Mouse (Mus musculus): Measurements from ENCODE around the gene Jmjd6. TPM values are rescaled to one million over a fixed set of nuclear protein-coding genes. Genes with fewer than 3 reads are reported as not detected.

Jmjd6 gene
- 10 to 100 TPM; 30.6 to 50.7 TPM for total RNA-seq (2021)
- 17.3 and 18.8 TPM in 2 replicates for polyA plus RNA-seq (2012; rRNA removed)
- long read RNA-seq, transcript Jmjd6-201 (6 exons, 1,668 nt) = major isoform, 19 of 29 reads
- long read RNA-seq, partial matches to known transcripts = 3 of 29 reads
- long read RNA-seq, other reads (novel, unspliced or antisense) = 6 of 29 reads

GRCm38 (mm10) chr11:116843261-116844233, at the start of gene Jmjd6, which contains the start of gene Mettl23:
Gene Jmjd6 (minus strand): TSS chr11:116843449.
Gene Mettl23 (plus strand): TSS chr11:116843278.
- DNase-seq = peak; percentile 99

- no peak for DNase-seq
These were observed 43.9 kb upstream of the Jmjd6 start for GRCm38 (mm10) chr11:116887136-116887535.

GRCm38 (mm10) chr11:116885275-116886151, 42.3 kb upstream of the Jmjd6 start:
- DNase-seq = peak; percentile 77

GRCm38 (mm10) chr11:116884061-116884460, 40.8 kb upstream of the Jmjd6 start:
- no peak for DNase-seq

GRCm38 (mm10) chr11:116882446-116882845, 39.2 kb upstream of the Jmjd6 start:
- no peak for DNase-seq

GRCm38 (mm10) chr11:116881440-116881839, 38.2 kb upstream of the Jmjd6 start:
- DNase-seq = no peak

- no peak for DNase-seq
These were observed 37.6 kb upstream of the Jmjd6 start for GRCm38 (mm10) chr11:116880839-116881238.

GRCm38 (mm10) chr11:116878454-116878853, 35.2 kb upstream of the Jmjd6 start:
- no peak for DNase-seq

- no peak for DNase-seq
These were observed 30.7 kb upstream of the Jmjd6 start for GRCm38 (mm10) chr11:116873987-116874386.

GRCm38 (mm10) chr11:116871538-116871937, 28.3 kb upstream of the Jmjd6 start:
- no peak for DNase-seq

GRCm38 (mm10) chr11:116869641-116870040, 26.4 kb upstream of the Jmjd6 start:
- no peak for DNase-seq

- DNase-seq = no peak
These were observed 26.0 kb upstream of the Jmjd6 start for GRCm38 (mm10) chr11:116869223-116869622.

GRCm38 (mm10) chr11:116868129-116868528, 24.9 kb upstream of the Jmjd6 start:
- peak; percentile 45 for DNase-seq

- DNase-seq = no peak
These were observed 22.8 kb upstream of the Jmjd6 start for GRCm38 (mm10) chr11:116865945-116866585.

GRCm38 (mm10) chr11:116864444-116864843, 21.2 kb upstream of the Jmjd6 start:
- peak; percentile 60 for DNase-seq

GRCm38 (mm10) chr11:116857183-116857850, 14.1 kb upstream of the Jmjd6 start:
- DNase-seq = no peak

GRCm38 (mm10) chr11:116854279-116854678, 11.0 kb upstream of the Jmjd6 start:
- no peak for DNase-seq

- DNase-seq = peak; percentile 98
These were observed 10.3 kb upstream of the Jmjd6 start for GRCm38 (mm10) chr11:116853512-116853928.

- peak; percentile 96 for DNase-seq
These were observed 9.8 kb upstream of the Jmjd6 start, which contains the start of gene Srsf2 for GRCm38 (mm10) chr11:116852891-116853511. Gene Srsf2 (minus strand): TSS chr11:116853094.

- DNase-seq = peak; percentile 92
These were observed 9.1 kb upstream of the Jmjd6 start, which contains the start of gene Mfsd11 for GRCm38 (mm10) chr11:116852291-116852890. Gene Mfsd11 (plus strand): TSS chr11:116852440.
